Mouse (Mus musculus) spleen, adult 18-20 months (tissue): ENCODE results near the gene Btnl9.
"Not testable (repeated sequence)": the region's sequence is repeated elsewhere in the genome, so short reads cannot be mapped to it uniquely, and the experiment has no call there.

Experiments
- DNase-seq, 2 experiments: peaks; one replicate each; pipeline ENCODE4 v3.0.0; 2022; ENCODE audit warnings: mixed read lengths in 2 of 2

Gene Btnl9

GRCm38 (mm10) chr11:49186955-49187488, at the start of gene Btnl9:
Gene Btnl9, minus strand, starts transcription at chr11:49187159.
- no peak for DNase-seq

GRCm38 (mm10) chr11:49235459-49236207, 48.7 kb upstream of the Btnl9 start:
- DNase-seq = no peak

GRCm38 (mm10) chr11:49232781-49233180, 45.8 kb upstream of the Btnl9 start:
- no peak for DNase-seq

DNA sequence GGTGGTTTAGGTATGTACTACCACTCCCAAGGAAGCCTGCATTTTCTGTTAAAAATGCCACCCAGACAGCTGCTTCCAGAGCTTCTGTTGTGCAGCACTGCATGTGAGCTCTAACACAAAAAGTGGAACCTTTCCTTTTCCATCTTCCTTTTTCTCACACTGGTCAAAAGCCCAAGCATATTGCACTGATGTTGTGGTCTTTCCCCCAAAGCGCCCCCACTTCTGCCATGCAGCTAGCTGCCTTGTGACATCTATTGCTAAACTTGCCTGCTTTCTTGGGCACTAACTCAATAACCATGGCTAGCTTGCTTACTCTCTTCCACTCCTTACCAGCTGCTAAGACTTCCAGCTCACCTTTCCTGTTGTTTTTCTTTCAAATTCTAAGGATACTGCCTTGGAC, 37.5 kb upstream of the Btnl9 start:
- no peak for DNase-seq

GRCm38 (mm10) chr11:49219271-49219670, 32.3 kb upstream of the Btnl9 start:
- DNase-seq = no peak

DNA sequence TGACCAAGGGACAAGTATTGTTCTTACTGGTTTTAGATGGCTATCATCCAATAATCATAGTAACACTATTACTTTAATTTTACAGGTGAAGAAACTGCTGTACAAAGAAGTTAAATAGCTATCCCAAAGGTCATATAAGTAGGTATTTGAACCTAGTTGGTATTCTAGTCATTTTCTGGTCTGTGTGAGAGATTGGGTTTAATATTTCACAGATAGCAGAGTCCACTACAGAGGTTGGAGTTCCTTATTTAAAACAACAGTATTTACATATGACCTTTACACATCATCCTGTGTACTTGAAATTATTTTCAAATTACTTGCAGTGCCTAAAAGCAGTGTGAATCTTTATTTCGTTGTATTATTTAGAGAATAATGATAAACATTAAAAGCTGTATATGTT, 26.5 kb upstream of the Btnl9 start:
- no peak for DNase-seq

- no peak for DNase-seq
Measured at GRCm38 (mm10) chr11:49212577-49212976, 25.6 kb upstream of the Btnl9 start.

DNA sequence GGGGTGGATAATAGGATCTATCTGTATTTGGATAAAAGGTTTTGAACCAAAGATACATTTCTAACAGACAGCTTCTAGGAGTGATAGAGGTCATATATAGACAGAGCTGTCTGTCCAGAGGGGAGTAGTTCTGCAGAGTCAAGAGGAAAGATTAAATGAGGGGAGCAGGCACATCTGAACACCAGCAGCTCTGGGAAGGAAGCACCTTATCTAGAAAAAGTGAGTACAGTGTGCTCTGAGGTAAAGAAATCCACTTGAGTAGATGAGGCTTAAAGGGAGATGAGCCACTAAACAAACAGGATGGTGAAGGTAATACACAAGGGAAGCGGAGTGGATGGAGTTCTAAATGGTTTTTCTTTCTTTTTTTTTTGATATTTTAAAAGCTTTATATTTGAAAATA, 20.5 kb upstream of the Btnl9 start:
- no peak for DNase-seq

- no peak for DNase-seq
Measured at GRCm38 (mm10) chr11:49205080-49205590, 18.2 kb upstream of the Btnl9 start.

DNA sequence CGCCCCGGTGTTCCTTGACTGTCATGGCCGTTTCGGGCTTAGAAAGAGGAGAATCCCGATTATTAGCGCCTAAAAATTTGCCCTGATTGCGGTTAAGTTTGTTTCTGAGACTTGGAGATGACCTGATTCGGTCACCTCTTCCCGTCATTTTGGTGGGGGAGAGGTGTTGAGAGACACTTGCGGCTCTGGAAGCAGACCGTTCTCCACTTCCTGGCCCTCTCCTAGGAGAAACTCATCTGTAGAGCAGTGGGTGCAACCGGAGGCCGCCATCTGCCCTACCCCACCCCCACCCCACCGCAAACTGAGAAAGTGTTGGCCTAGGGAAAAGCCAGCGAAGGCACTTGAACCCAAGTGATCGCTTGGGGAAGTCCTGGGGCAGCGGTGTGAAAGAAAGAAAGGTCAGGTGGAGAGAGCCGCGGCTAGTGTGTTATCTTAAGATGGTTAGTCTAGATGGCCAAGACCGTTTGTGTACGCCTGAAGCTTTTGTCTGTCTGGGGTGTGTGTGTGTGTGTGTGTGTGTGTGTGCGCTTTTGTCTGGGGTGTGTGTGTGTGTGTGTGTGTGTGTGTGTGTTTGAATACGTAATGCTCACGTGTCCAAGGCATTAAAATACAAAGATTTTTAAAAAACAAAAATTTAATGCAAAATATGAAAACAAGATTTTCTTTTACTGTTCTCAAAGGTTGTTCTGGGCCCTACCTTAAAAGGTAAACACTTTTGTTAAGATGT, 17.0 kb upstream of the Btnl9 start:
- no peak for DNase-seq

DNA sequence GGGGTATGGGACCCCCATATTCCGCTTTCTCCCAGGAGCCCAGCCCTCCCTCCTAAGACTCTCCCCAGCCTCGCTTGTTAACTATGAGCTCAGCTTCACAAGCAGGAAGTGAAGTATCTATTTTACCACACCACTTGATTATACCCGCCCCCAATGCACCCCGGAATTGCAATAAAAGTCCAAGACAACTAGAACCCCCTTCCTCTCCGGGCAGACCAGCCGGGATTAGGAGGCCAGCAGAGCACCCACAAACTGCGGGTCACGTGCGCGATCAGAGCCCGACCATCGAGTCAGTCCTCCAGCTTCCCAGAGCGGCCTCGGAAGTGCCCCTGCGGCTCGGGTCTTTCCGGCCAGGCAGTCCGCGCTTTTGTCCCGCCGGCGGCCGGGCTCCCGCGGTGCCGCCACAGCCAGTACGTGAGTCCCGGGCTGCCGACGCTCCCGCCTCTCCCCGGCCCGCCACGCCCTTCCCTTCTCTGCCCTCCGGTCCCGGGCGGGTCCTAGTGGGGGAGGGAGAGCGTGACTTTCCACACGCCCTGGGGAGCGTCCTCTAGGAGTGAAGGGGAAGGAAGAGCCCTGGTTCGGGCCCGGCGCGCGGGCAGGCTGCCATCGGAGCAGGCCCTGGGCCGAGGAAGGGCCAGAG, 16.3 kb upstream of the Btnl9 start, which contains the start of gene Zfp62:
Gene Zfp62 (plus strand): TSS at position 164 of the 640 bp plus-strand sequence.
- peak; percentile 83 to 91 for DNase-seq

DNA sequence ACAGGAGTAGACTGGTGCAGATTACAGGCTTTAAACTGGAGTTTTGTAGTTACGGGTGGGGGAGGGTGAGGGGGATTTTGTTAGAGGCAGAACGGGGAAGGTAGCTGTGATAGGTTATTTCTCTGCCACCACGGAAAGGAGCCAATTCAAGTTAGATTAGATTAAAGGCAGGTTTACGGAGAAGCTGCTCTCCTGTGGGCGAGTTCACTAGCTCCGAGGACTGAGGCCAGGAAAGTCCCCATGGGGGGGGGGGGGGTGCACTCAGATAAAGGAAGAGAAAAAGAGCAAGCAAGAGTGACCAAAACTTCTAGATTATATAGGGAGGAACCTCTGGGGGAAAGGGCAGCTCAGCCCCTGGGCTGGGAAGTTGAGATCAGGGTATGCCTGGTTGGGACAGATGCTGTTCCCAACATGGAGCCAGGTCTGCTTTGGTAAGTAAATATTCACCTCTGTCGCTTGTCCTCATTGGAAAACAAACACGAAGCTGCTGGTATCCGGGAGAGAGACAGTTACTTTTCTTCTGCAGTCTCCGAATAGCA, 15.6 kb upstream of the Btnl9 start:
- DNase-seq = peak in 1 of 2 experiments; percentile 36

- DNase-seq = no peak
Measured at GRCm38 (mm10) chr11:49202071-49202470, 15.1 kb upstream of the Btnl9 start.

DNA sequence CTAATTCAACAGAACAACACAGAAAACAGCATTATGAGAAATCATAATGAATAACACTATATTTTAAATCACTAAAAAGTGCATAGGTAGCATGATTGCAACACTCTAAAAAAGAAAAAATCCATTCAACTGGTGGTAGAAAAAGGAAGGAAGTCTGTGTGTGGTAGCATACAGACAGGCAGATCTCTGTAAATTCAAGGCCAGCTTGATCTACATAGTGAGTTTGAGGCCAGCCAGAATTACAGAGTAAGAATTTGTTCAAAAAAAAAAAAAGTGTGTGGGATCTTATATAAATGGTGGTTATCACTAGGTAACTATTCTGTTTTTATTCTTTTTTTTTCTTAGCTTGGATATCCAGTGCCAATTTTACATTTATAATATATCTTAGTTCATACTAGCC, 14.2 kb upstream of the Btnl9 start:
- DNase-seq = no peak

- DNase-seq = no peak
Measured at GRCm38 (mm10) chr11:49200666-49201065, 13.7 kb upstream of the Btnl9 start.

GRCm38 (mm10) chr11:49195819-49196322, 8.9 kb upstream of the Btnl9 start:
- no peak for DNase-seq

- DNase-seq = not testable (repeated sequence)
Measured at GRCm38 (mm10) chr11:49194771-49195170, 7.8 kb upstream of the Btnl9 start.

DNA sequence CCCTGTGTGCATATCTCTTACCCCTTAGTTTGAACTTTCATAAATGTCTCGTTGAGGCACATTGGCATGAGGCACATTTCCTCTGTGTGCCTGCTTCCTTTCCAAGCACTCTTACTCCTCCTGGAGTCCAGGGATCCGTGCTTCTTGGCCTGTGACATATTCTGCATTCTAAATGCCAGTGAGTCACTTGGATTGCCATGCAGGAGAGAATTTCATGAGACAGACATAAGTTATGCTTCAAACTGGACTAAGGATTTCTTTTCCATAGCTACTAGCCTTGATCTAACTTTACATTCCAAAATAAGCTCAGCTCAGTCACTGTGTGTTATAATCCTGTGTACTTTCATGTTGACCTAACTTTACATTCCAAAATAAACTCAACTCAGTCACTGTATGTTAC, 4.1 kb upstream of the Btnl9 start:
- no peak for DNase-seq

GRCm38 (mm10) chr11:49189737-49190136, 2.8 kb upstream of the Btnl9 start:
- DNase-seq = peak; percentile 35 to 76

DNA sequence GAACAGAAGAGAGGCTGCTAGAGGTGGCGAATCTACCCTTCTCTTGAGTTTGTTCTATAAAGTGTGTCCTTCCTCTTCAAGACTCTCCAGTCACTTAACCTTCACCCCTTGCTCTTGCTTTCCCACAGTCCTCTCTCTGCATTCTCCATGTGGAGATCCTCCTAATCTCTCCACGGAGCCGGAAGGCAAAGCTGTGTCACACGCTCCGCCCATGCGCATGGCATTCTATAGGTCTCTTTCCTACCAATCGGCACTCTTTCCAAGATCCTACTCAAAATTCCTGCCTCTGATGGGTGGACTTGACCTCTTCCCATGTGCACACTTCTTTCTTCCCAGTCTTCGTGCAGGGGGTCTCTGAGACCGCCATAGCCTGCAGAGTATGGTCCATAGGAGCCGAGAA, 742 bp upstream of the Btnl9 start:
- no peak for DNase-seq

GRCm38 (mm10) chr11:49186452-49186851, 507 bp downstream of the Btnl9 start:
- no peak for DNase-seq

DNA sequence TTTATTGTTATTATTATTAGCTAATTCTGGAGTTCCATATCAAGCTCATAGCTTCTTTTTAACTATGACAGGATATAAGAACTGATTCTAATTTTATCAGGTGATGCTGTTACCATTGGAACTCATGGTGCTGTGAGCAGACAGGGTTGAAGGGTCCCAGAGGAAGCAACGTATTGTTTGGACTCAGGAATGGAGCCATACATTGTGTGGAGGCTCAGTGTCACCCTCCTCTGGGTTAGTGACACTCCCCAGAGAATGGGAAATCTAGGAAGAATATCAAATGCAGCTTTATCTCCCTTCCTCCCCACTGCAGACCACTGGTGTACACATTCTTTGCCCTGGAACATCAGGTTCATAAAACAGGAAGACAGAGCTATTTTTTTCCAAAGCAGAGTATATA, 3.8 kb downstream of the Btnl9 start:
- no peak for DNase-seq
